Mouse (Mus musculus): ENCODE measurements around the gene Prlr. TPM values are rescaled to one million over a fixed set of nuclear protein-coding genes. Genes with fewer than 3 reads are reported as not detected.

Gene Prlr
- polyA plus RNA-seq, 1 experiment from 2014 or later: 1.5 TPM

DNA sequence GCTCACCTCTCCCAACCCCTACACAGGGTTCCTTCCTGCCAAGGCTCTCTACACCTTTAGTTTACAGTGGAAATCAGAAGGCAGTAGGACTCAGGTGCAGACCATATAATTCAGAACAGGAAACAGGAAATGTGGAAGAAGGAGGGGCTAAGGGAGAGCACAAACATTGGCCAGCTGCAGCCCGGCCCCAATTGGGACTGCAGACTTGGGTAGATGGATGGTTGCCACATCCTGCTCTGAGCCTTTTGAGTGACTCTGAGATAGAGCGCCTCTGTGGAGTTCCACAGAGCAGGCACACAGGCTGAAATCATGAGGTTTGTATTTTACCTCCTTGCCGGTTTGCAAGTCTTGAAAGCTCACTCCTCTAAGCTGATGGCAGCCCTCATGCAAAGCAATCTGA lies 59.8 kb downstream of the Prlr start:
- 76% methylated on average over 3 of the region's 3 CpGs for WGBS
- Histone ChIP-seq H3K4me3 (replicated peaks) (no peak overlapping the region), H3K27ac (replicated peaks) (no peak overlapping the region), H3K4me2 (replicated peaks) (no peak overlapping the region), H3K4me1 (no peaks in the 10 kb centered on the region), H3K9ac (no peak overlapping the region), H3K36me3 (no peaks in the 10 kb centered on the region), H3K9me3 (replicated peaks) (no peaks in the 10 kb centered on the region), H3K27me3 (no peaks in the 10 kb centered on the region)
- no peak for ATAC-seq (ENCODE audit: insufficient number of reproducible peaks, low FRiP score, low TSS enrichment, low read depth)

DNA sequence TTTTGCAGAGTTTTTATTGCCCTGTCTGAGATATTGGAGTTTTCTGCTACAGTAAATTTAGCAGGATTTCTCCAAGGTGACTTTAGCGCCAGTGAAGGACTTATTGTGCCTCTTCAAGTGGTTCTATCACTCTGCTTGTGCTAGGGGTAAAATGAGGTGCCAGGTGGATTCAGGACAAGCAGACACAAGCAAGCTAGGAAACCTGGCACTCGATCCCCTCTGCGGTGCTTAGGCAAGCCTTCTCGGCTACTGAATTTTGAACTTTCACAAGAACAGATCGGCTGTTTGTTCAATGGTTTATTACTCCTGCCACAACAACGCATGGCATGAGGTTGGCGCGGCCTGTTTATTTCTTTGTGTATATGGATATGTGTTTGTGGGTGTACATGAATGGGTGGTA lies 61.4 kb downstream of the Prlr start:
- 91% methylated on average over 8 of the region's 8 CpGs for WGBS
- Histone ChIP-seq H3K27ac (replicated peaks) (no peak overlapping the region), H3K4me2 (replicated peaks) (no peak overlapping the region), H3K4me3 (replicated peaks) (no peak overlapping the region), H3K9me3 (replicated peaks) (no peaks in the 10 kb centered on the region), H3K9ac (no peak overlapping the region), H3K4me1 (no peaks in the 10 kb centered on the region), H3K36me3 (no peaks in the 10 kb centered on the region), H3K27me3 (no peaks in the 10 kb centered on the region)
- no peak for ATAC-seq (ENCODE audit: insufficient number of reproducible peaks, low FRiP score, low TSS enrichment, low read depth)

DNA sequence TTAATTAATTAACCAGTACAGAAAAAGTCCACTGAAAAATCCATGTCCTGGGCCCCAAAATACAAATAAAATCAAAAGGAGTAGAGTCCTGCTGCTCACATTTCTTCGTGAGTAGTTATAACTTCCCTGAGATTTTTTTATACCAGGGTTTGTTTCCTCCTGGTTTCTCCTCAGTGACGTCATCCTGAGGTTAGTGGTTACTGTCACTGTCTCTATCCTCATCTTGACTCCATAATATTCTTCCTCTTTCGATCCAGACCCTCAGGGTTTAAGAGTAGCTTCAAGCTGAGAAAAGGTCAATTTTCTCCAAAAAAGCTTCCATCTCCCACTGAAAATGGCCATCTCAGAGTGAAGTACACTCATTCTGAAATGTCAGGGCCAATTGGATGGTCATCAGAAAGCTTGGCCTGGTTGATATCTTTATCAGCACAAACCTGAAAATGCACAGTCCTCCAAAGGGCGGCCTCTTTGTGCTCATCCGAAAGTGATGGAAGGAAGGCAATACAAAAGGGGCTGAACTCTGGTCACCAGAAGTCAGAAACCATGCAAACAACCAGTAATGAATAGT lies 63.3 kb downstream of the Prlr start:
- no peak for ATAC-seq (ENCODE audit: insufficient number of reproducible peaks, low FRiP score, low TSS enrichment, low read depth)
- Histone ChIP-seq H3K27ac (replicated peaks) (no peak overlapping the region), H3K9ac (no peak overlapping the region), H3K36me3 (no peaks in the 10 kb centered on the region), H3K4me3 (replicated peaks) (no peak overlapping the region), H3K4me2 (replicated peaks) (no peak overlapping the region), H3K4me1 (no peaks in the 10 kb centered on the region), H3K27me3 (no peaks in the 10 kb centered on the region), H3K9me3 (replicated peaks) (no peaks in the 10 kb centered on the region)
- WGBS: 81% methylated on average over 5 of the region's 5 CpGs

DNA sequence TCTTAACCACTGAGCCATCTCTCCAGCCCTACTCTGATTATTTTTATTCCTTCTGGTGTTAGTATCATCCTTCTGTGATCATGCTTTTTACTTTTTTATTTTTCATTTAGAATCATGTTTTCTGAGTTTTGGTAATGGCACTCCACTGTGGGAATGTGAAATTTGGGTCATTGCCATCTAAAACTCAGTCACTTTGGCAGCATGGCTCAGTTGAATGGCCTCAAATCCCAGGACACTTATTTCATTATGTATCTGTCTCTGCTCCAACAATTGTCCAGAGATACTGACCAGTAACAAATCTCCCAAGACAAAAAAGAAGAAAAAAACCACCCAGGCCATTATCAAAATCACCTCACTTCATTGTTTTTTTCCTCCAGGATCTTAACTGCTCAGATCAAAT lies 65.2 kb downstream of the Prlr start:
- Histone ChIP-seq H3K9me3 (replicated peaks) (no peaks in the 10 kb centered on the region), H3K9ac (no peak overlapping the region), H3K27ac (replicated peaks) (no peak overlapping the region), H3K27me3 (no peaks in the 10 kb centered on the region), H3K36me3 (no peaks in the 10 kb centered on the region), H3K4me1 (no peaks in the 10 kb centered on the region), H3K4me3 (replicated peaks) (no peak overlapping the region), H3K4me2 (replicated peaks) (no peak overlapping the region)
- ATAC-seq (ENCODE audit: insufficient number of reproducible peaks, low FRiP score, low TSS enrichment, low read depth): no peak

DNA sequence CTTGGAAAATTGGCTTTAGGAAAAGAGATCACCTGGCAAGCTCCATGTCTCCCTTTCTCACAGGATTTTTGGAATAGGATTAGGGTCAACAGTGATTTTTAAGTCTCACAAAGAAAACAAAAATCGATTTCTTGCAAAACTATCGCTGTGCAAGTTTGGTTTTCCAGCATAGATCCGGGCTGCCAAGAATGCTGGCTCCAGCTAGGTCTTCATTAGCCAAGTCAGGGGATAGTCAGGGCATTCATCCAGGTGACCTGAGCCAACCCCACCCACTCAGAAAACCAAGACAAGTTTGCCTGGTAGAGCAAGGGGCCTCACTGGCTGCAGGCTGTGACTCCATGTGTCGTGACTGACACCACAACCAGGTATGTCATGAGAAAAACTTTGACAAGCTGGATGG lies 72.2 kb downstream of the Prlr start:
- Histone ChIP-seq H3K4me3 (replicated peaks) (no peak overlapping the region), H3K9ac (no peak overlapping the region), H3K36me3 (no peaks in the 10 kb centered on the region), H3K4me1 (no peaks in the 10 kb centered on the region), H3K27me3 (no peaks in the 10 kb centered on the region), H3K9me3 (replicated peaks) (no peaks in the 10 kb centered on the region), H3K27ac (replicated peaks) (no peak overlapping the region), H3K4me2 (replicated peaks) (no peak overlapping the region)
- no peak for ATAC-seq (ENCODE audit: insufficient number of reproducible peaks, low FRiP score, low TSS enrichment, low read depth)
- WGBS: 76% methylated on average over 4 of the region's 4 CpGs

DNA sequence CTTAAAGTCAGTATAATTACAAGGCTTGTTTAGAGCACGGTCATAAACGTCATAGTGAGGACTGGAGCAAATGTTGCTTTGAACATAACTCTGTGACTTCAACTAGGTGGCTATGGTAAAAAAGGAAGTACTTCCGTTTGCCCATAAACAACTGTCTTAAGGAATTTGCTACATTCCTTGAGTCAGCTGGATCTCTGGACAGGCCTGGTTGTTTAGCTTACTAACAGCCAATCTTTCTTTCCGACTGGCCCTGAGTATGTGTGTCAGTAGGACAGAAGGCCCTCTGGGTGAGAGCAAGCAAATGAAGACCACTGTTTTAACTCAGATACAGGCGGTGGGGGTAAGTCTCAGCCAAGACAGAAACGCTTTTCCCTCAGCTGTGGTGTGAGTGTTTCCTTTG lies 73.7 kb downstream of the Prlr start:
- ATAC-seq (ENCODE audit: insufficient number of reproducible peaks, low FRiP score, low TSS enrichment, low read depth): no peak
- Histone ChIP-seq H3K4me3 (replicated peaks) (no peak overlapping the region), H3K4me1 (no peaks in the 10 kb centered on the region), H3K27ac (replicated peaks) (no peak overlapping the region), H3K27me3 (no peaks in the 10 kb centered on the region), H3K9ac (no peak overlapping the region), H3K36me3 (no peaks in the 10 kb centered on the region), H3K4me2 (replicated peaks) (no peak overlapping the region), H3K9me3 (replicated peaks) (no peaks in the 10 kb centered on the region)
- WGBS: 74% methylated on average over 6 of the region's 6 CpGs

DNA sequence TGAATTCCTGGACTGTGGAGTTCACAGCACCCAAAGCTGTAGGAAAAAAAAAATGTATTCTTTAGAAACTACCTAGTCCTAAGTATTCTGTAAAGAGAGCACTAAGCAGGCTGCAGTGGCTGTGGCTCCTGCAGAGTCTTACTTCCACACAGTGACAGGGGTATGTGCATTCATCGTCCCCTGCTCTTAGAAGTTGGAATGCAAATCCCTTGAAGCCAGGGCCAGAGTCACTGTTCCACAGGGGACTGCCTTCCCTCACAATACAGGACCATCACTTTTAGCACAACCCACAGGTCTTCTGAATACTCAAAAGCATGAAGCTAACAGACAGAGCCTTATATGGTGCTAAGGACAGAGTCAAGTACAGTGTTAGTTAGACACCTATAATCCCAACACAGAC lies 75.5 kb downstream of the Prlr start:
- no peaks in the 10 kb centered on the region for H3K4me1 ChIP-seq
- H3K9ac ChIP-seq: no peak overlapping the region
- ATAC-seq (ENCODE audit: insufficient number of reproducible peaks, low FRiP score, low TSS enrichment, low read depth): no peak
- H3K27ac ChIP-seq (replicated peaks): no peak overlapping the region
- H3K4me2 ChIP-seq (replicated peaks): no peak overlapping the region
- no peaks in the 10 kb centered on the region for H3K36me3 ChIP-seq
- no peak overlapping the region for H3K4me3 ChIP-seq (replicated peaks)
- no peaks in the 10 kb centered on the region for H3K27me3 ChIP-seq
- WGBS: 35% methylated on average over 1 of the region's 1 CpGs
- H3K9me3 ChIP-seq (replicated peaks): no peaks in the 10 kb centered on the region

DNA sequence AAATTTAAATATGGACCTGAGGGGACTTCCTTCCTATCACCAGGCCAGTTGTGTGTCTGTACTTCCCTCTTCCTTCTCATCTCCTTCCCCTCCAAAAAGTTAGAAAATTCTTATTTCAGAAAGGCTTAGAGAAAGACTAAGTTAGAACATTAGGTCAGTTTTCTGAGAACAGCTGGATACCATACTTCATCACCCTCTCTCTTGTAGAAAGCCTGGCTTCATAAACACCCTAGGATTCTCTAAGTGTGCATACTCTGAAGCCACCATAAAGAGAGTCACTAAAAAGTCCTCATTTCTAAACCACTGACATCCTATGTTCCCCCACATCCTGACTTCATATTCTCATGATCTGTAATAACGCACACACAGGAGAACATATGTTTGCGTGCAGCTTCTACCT lies 85.2 kb downstream of the Prlr start:
- Histone ChIP-seq H3K27me3 (no peaks in the 10 kb centered on the region), H3K4me3 (replicated peaks) (no peak overlapping the region), H3K36me3 (no peaks in the 10 kb centered on the region), H3K9me3 (replicated peaks) (no peaks in the 10 kb centered on the region), H3K9ac (no peak overlapping the region), H3K4me2 (replicated peaks) (no peak overlapping the region), H3K27ac (replicated peaks) (no peak overlapping the region), H3K4me1 (no peaks in the 10 kb centered on the region)
- ATAC-seq (ENCODE audit: insufficient number of reproducible peaks, low FRiP score, low TSS enrichment, low read depth): no peak
- WGBS: 95% methylated on average over 2 of the region's 2 CpGs

DNA sequence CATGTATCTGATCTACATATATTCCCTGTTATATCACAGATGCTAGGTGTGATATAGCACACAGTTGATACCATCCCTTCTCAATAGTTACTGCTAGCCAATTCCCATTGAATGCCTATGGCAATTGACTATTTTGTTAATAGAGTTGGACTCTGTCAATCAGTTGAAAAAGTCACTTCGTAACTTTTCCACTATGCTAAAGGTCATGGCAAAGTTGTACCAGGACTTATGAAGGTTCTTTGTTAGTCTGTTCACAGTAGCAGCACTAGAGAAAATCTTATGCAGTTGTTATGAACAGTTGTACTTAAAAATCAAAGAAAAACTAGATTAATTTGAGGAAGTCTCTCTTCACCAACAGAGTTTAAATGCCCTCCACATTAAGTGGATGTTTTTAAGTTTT lies 85.6 kb downstream of the Prlr start:
- H3K27ac ChIP-seq (replicated peaks): no peak overlapping the region
- H3K4me2 ChIP-seq (replicated peaks): no peak overlapping the region
- H3K4me3 ChIP-seq (replicated peaks): no peak overlapping the region
- H3K27me3 ChIP-seq: no peaks in the 10 kb centered on the region
- H3K36me3 ChIP-seq: no peaks in the 10 kb centered on the region
- no peaks in the 10 kb centered on the region for H3K4me1 ChIP-seq
- 86% methylated on average over 1 of the region's 1 CpGs for WGBS
- ATAC-seq (ENCODE audit: insufficient number of reproducible peaks, low FRiP score, low TSS enrichment, low read depth): no peak
- H3K9ac ChIP-seq: no peak overlapping the region
- no peaks in the 10 kb centered on the region for H3K9me3 ChIP-seq (replicated peaks)

DNA sequence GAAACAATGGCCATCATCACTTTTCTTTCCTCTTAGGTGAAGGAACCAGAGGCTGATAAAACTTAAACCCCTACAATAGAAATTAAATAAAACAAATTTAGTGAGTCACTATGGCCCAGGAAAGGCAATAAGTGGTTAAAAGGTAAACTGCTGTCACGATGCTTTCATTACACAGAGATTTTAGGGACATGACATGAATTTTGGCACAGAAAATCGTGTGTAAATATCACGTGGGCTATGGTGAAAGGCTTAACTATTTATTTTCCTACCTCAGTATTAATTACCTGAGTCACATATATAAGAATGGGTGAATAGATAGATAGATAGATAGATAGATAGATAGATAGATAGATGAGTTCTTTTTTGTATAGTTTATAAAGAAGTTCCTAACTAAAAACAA lies 86.4 kb downstream of the Prlr start:
- Histone ChIP-seq H3K4me3 (replicated peaks) (no peak overlapping the region), H3K4me1 (no peaks in the 10 kb centered on the region), H3K4me2 (replicated peaks) (no peak overlapping the region), H3K27me3 (no peaks in the 10 kb centered on the region), H3K27ac (replicated peaks) (no peak overlapping the region), H3K9me3 (replicated peaks) (no peaks in the 10 kb centered on the region), H3K36me3 (no peaks in the 10 kb centered on the region), H3K9ac (no peak overlapping the region)
- ATAC-seq (ENCODE audit: insufficient number of reproducible peaks, low FRiP score, low TSS enrichment, low read depth): no peak
- 67% methylated on average over 3 of the region's 3 CpGs for WGBS

DNA sequence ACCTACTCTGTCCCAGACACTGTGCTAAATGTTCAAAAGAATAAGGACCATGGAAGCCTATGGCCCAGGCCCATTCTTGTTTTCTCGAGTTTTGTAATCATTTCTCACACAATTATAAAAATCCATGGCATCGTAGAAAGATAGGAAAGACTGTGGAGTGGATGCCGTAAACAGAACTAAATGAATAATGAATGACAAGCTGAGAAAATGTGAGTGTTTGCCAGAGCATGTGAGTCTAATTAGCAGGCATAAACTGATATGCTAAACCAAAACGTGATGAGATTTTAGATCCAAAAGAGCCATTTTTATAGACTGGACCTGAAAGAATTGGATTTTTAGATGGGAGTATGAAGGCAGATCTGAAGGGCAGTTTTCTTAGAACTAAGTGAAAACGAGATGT lies 87.8 kb downstream of the Prlr start:
- 65% methylated on average over 5 of the region's 5 CpGs for WGBS

DNA sequence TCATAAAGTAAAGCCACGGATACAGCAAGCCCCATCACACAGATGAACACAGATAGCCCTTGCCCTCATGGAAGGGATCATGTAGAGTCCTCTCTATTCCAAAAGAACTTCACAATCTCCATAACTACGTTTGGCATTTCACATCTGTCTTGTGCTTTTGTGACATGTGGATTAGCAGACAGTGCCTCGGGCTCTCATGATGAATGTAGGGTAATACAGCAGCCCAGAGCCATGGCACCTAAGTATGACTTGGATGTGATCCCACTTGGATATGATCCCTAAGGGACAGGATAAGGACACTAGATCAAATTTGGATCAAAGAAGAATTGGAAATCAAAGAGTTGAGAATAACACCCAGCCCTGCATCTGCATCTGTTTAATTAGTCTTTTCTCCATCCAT lies 90.2 kb downstream of the Prlr start:
- Histone ChIP-seq H3K4me2 (replicated peaks) (no peak overlapping the region), H3K4me3 (replicated peaks) (no peak overlapping the region), H3K9me3 (replicated peaks) (no peaks in the 10 kb centered on the region), H3K36me3 (no peaks in the 10 kb centered on the region), H3K4me1 (no peaks in the 10 kb centered on the region), H3K9ac (no peak overlapping the region), H3K27me3 (no peaks in the 10 kb centered on the region), H3K27ac (replicated peaks) (no peak overlapping the region)
- ATAC-seq (ENCODE audit: insufficient number of reproducible peaks, low FRiP score, low TSS enrichment, low read depth): no peak
- 37% methylated on average over 3 of the region's 3 CpGs for WGBS

More for the DNA sequence above, 87.8 kb downstream of the Prlr start:
- Histone ChIP-seq H3K4me1 (no peaks in the 10 kb centered on the region), H3K4me3 (replicated peaks) (no peak overlapping the region), H3K27ac (replicated peaks) (no peak overlapping the region), H3K4me2 (replicated peaks) (no peak overlapping the region), H3K9ac (no peak overlapping the region), H3K36me3 (no peaks in the 10 kb centered on the region), H3K27me3 (no peaks in the 10 kb centered on the region), H3K9me3 (replicated peaks) (no peaks in the 10 kb centered on the region)
- no peak for ATAC-seq (ENCODE audit: insufficient number of reproducible peaks, low FRiP score, low TSS enrichment, low read depth)
